Mouse (Mus musculus): ENCODE measurements around the gene Ctnna3.
"Not testable (repeated sequence)": the region's sequence is repeated elsewhere in the genome, so short reads cannot be mapped to it uniquely, and the experiment has no call there.

The Ctnna3 gene

DNA sequence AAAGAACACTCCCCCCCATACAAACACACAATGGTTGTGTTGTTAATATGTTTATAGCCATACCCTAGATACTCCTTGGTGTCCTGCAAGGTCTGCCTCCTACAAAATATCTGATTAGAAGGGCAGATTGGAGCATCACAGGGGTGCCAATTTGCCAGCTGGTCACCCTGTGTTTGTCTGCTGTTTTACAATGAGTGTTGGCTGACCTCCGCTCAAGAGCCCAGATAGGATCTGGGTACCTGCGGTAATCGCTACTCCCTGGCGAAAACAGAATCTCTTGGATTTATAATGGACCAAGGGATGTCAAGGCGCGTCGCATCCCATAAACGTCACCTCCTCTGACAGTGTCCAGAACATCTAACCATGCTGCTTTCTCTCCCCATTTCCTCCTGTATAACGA is 1457.0 kb downstream of the Ctnna3 start:
- no peak for DNase-seq (ENCODE audit: low spot score in 2 of 2)

DNA sequence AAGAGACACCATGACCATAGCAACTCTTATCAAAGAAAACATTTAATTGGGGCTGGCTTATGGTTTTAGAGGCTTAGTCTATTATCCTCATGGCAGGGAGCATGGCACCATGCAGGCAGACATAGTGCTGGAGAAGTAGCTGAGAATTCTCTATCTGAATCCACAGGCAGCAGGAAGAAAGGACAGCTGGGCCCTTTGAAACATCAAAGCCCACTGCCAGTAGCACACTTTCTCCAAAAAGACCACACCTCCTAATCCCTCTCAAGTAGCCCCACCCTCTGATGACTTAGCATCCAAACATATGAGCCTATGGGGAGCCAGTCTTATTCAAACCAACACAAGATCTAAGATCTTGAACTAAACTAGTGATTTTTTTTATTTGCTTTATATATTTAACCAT is 1462.6 kb downstream of the Ctnna3 start:
- DNase-seq (ENCODE audit: low spot score in 2 of 2), result no peak

DNA sequence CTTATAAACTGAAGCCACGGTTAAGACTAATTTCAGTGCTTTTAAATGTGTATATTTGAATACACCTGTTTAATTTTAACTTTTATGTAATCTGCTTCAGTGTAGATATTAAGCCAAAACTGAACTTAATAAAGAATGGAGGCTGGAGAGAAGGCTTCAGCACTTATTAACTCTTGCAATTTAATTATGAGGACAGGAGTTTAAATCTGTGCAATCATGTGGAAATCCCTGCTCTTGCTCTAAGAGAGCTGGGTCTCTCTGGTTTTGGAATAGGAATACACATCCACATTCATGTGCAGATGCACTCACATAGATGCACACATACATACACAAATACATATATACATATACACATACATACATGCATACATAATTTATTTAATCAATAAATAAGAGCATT is 1468.8 kb downstream of the Ctnna3 start:
- no peak for DNase-seq (ENCODE audit: low spot score in 2 of 2)

DNA sequence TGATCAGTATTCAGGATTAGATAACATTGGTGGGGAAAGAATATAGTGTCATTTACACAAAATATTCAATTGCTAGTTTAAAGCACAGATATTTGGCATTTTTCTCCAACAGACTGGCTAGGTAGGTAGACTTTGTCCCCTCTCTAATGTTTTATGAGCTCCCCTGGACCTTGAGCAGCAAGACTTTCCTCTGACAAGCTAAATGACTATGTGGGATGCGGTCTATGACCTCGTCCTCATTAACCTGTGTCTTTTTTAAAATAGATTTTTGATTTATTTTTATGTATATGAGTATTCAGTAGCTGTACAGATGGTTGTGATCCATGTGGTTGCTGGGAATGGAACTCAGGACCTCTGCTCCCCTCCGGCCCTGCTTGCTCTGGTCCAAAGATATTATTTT is 1471.8 kb downstream of the Ctnna3 start:
- no peak for DNase-seq (ENCODE audit: low spot score in 2 of 2)

DNA sequence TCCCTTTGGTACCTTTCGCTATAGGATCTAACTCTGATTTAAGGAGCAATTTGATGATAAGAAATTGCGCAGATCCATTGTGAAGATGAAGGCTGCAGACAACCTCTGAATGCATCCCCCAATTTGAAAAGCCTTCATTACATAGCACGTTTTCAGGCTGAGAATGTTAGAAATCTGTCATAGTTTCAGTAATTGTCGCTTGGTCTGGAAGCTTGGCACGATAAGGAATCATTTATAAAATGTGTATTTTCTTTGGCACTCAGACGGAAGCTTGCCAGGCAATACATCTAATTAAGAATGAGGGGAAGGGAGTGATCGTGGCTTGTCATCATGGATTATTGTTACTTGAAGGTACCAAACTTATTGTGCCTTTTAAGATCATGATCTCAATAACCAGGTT is 1511.1 kb downstream of the Ctnna3 start:
- no peak for DNase-seq (ENCODE audit: low spot score in 2 of 2)

DNA sequence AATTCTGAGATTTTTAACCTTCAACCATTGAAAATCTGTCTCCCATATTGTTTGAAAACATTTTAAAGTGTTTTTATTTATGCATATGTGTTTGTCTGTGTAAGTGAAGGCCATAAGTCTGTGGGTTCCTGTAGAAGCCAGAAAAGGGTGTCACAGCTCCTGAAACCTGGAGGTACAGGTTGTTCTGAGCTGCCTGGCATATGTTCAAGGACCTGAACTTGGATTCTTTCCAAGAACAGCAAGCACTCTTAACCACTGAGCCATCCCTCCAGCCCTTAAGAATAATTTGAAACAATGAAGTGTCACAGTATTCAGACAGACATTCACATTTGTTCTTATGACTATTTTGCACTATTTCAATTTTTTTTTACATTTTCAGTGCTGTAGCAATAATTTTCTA is 1528.5 kb downstream of the Ctnna3 start:
- DNase-seq (ENCODE audit: low spot score in 2 of 2), result no peak

DNA sequence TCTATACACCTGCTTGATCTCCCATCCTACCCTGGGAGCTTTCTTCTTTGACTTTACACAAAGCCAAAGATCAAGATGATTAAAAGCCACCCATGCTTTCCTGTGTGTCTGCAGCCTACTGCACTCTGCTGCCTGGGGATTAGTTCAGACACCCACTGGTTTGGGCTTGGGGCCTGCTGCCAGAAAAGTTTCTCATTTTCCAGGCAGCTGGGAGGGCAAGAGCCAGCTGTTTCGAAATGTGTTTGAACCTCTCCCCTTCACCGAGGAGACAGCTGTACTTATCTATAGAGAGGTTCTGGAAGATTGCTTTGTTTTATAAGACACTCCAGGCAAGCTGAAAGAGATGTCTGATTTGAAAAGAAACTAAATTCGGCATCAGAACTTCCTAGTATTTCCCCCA is 1563.0 kb downstream of the Ctnna3 start:
- no peak for DNase-seq (ENCODE audit: low spot score in 2 of 2)

DNA sequence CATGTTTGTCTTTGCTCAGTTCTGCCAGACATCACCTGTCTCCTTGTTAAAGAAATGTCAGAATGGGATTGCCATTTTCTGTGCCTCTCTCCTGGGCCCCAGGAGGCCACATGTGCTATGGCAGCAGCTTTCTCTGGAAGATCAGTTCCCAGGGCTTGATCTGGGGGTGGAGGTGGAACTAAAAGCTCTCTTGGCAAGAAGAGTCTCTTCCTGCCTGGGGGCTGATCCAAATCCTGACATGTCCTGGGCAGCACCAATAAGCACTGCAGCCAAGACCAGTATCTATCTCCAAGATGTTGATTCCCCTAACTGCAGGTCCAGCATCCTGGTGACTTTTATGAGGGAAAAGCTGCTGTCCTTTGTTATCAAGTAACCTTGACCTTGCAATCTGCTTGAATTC is 1583.6 kb downstream of the Ctnna3 start:
- DNase-seq (ENCODE audit: low spot score in 2 of 2), result no peak

DNA sequence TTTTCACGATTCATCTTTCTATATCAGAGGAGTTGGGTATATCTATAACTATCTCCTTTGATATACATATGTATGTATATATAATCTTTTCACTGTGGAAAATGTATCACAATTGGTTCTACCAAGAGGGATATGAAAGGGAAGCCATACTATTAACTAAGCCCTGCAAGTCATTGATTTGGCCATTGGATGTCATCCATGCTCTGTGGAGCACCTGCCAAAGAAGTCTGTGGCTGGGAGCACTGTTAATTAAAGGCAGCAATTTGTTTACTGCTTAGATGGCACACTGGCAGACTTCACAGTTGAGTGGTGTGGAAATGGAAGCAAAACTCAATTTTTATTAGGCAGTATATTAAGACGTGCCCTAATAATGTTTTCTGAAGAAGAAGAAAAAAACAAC is 1592.8 kb downstream of the Ctnna3 start:
- no peak for DNase-seq (ENCODE audit: low spot score in 2 of 2)

DNA sequence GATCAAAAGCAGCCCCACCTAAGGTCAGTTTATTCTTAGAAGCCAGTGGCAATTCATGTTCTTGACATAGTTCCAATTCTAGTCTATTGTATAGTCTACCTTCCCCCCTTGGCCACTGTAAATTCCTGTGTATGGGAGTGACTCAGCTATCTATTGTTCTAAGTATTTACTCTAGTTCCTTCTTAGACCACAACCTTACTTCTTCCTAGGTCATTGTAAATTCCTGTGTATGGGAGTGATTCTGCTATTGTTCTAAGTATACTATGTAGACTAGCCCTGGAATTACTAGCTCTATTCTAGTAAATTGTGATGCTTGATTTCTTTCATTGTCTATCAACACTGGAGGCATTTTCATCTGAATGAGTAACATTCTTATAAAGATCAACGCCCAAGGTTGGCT is 1603.6 kb downstream of the Ctnna3 start:
- not testable (repeated sequence) for DNase-seq (ENCODE audit: low spot score in 2 of 2)
